Mouse (Mus musculus) intestine, embryonic 15.5 days (tissue): ENCODE measurements at regions not wholly inside any gene's neighbourhood (a gene's known extent, or its start where the extent isn't known, plus 50 kb on each side); places are given as distances from the start of the nearest gene placed in this dataset.
A peak's percentile ranks its signal among the peaks of the same experiment; 100 is the strongest.

Source experiments
- ATAC-seq: fragments of 200-750 bp; cut with Nextera tagmentation; 2 replicates; pipeline ENCODE4 v1.8.0; 2017; ENCODE audit warnings: moderate TSS enrichment, moderate library complexity
- H3K27ac ChIP-seq: fragments of 300-500 bp; sonication (generic); 2 replicates; pipeline ENCODE4 v1.5.1; 2015; ENCODE audit warnings: mild to moderate bottlenecking, inconsistent platforms
- H3K27me3 ChIP-seq: fragments of 300-500 bp; sonication (generic); replicated peaks from 2 replicates; pipeline ENCODE4 v1.6.1; 2015; ENCODE audit warnings: inconsistent platforms
- H3K36me3 ChIP-seq: fragments of 300-500 bp; sonication (generic); 2 replicates; pipeline ENCODE4 v1.6.1; 2015; ENCODE audit warnings: inconsistent platforms
- H3K4me1 ChIP-seq: fragments of 300-500 bp; sonication (generic); replicated peaks from 2 replicates; pipeline ENCODE4 v1.6.1; 2015; ENCODE audit warnings: inconsistent platforms
- H3K4me2 ChIP-seq: fragments of 300-500 bp; sonication (generic); replicated peaks from 2 replicates; pipeline ENCODE4 v1.6.1; 2015; ENCODE audit warnings: mild to moderate bottlenecking, inconsistent platforms
- H3K4me3 ChIP-seq: fragments of 300-500 bp; sonication (generic); replicated peaks from 2 replicates; pipeline ENCODE4 v1.5.1; 2015; ENCODE audit warnings: inconsistent platforms
- H3K9ac ChIP-seq: fragments of 300-500 bp; sonication (generic); 2 replicates; pipeline ENCODE4 v1.6.1; 2015; ENCODE audit warnings: inconsistent platforms
- H3K9me3 ChIP-seq: fragments of 300-500 bp; sonication (generic); 2 replicates; pipeline ENCODE4 v1.6.1; 2016; ENCODE audit warnings: inconsistent platforms
- WGBS: fragments of 180-500 bp; shearing (Covaris S2); methylation state at CpG from one replicate; pipeline ENCODE4 v1.1.7; 2015; 5-methylcytosine and 5-hydroxymethylcytosine counted together

DNA sequence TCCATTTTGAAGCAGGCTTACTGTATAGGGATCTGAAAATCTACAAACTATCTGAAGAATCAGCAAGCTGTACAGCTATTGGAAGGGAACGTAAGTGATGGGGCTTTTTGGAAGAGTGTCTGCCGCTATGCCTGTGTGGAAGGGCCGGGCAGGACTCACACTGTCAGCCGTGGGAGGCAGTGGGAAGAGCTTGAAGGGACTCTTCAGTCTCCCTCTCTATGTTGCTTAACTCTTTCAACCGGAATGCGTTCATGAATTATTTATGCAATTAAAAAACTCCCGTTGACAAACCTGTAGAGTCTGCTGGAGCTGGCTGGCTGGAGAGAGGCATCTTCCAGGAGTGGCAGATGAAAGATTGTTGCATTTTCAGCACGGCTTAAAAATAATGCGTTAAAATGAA, 243.4 kb downstream of the Foxo1 start:
- WGBS = 74% methylated on average over 9 of the region's 9 CpGs
- no peaks in the 10 kb centered on the region for H3K27me3 ChIP-seq
- 0 out of 2 replicates have a peak, but pooled peaks cover 3% of the 10 kb centered on the region for H3K4me1 ChIP-seq
- H3K4me2 ChIP-seq = no peak overlapping the region
- H3K4me3 ChIP-seq = no peak overlapping the region
- 0 out of 2 replicates have a peak overlapping the region, but pooled peaks have one; percentile 0 for H3K27ac ChIP-seq
- H3K9me3 ChIP-seq = no peaks in the 10 kb centered on the region
- ATAC-seq = 0 out of 2 replicates have a peak, but pooled peaks have one; percentile 1
- H3K36me3 ChIP-seq = no peaks in the 10 kb centered on the region
- no peak overlapping the region for H3K9ac ChIP-seq

DNA sequence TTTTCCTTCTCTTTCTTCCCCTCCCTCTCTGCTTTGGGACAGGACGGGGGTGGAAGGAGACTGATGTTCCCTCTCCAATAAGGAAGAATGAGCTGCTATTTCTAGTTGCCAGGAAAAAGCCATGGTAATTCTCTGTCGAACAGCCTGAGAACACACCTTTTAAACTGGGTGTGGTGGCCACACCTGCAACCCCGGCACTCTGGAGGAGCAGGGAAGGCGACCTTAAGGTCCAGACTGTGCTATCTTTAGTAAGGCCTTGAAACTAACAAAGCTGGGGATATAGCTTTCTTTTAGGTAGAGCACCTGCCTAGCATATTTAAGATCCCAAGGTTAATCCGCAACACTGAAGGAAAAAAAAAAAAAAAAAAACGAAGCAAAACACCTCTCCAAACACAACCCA, 242.7 kb downstream of the Foxo1 start:
- H3K9ac ChIP-seq = no peak overlapping the region
- H3K4me2 ChIP-seq = peak overlapping the region; percentile 30
- H3K27ac ChIP-seq = peak overlapping the region; percentile 18; the same call in 1 of the 2 replicates
- 51% methylated on average over 6 of the region's 6 CpGs for WGBS
- no peaks in the 10 kb centered on the region for H3K9me3 ChIP-seq
- no peak overlapping the region for H3K4me3 ChIP-seq
- no peaks in the 10 kb centered on the region for H3K27me3 ChIP-seq
- no peaks in the 10 kb centered on the region for H3K36me3 ChIP-seq
- peak; percentile 94 for ATAC-seq
- 0 out of 2 replicates have a peak, but pooled peaks cover 3% of the 10 kb centered on the region for H3K4me1 ChIP-seq

GRCm38 (mm10) chr3:52510088-52510765, 242.1 kb downstream of the Foxo1 start:
- 55% methylated on average over 12 of the region's 12 CpGs for WGBS
- H3K9ac ChIP-seq = no peak overlapping the region
- peak overlapping the region; percentile 30 for H3K4me2 ChIP-seq
- no peaks in the 10 kb centered on the region for H3K36me3 ChIP-seq
- no peak overlapping the region for H3K4me3 ChIP-seq
- H3K9me3 ChIP-seq = no peaks in the 10 kb centered on the region
- H3K4me1 ChIP-seq = 0 out of 2 replicates have a peak, but pooled peaks cover 3% of the 10 kb centered on the region
- peak overlapping the region; percentile 18; the same call in 1 of the 2 replicates for H3K27ac ChIP-seq
- no peaks in the 10 kb centered on the region for H3K27me3 ChIP-seq
- ATAC-seq = peak; percentile 86

DNA sequence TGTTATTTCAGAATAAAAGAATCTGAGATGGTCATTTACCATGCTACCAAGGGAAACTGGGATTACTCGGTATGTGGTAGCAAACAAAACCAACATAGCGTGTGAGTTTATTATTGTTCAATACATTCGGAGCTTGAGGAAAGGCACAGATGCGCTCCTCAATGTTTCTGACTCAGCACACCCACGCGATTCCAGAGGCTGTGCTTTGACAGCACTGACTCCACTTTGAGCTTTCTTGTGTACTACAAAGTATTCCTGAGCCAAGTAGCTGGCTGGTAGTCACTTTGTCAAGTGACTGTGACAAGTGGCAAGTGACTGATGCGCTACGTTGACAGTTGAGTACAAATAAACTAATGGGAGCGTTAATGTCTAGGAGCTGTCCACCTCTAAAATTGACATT, 235.8 kb downstream of the Foxo1 start:
- Histone ChIP-seq H3K4me3 (no peak overlapping the region), H3K36me3 (no peaks in the 10 kb centered on the region), H3K4me2 (no peak overlapping the region), H3K9ac (no peak overlapping the region), H3K27ac (no peak overlapping the region), H3K4me1 (no peaks in the 10 kb centered on the region), H3K27me3 (no peaks in the 10 kb centered on the region), H3K9me3 (no peaks in the 10 kb centered on the region)
- ATAC-seq = no peak
- 84% methylated on average over 9 of the region's 9 CpGs for WGBS

GRCm38 (mm10) chr3:52502223-52502622, 234.1 kb downstream of the Foxo1 start:
- peak; percentile 92 for ATAC-seq

GRCm38 (mm10) chr3:52501614-52502013, 233.5 kb downstream of the Foxo1 start:
- Histone ChIP-seq H3K9ac (no peak overlapping the region), H3K4me2 (no peak overlapping the region), H3K4me3 (no peak overlapping the region), H3K9me3 (no peaks in the 10 kb centered on the region), H3K27me3 (no peaks in the 10 kb centered on the region), H3K36me3 (no peaks in the 10 kb centered on the region), H3K27ac (no peak overlapping the region), H3K4me1 (no peaks in the 10 kb centered on the region; the same call in 1 of the 2 replicates)
- ATAC-seq = no peak
- 83% methylated on average over 8 of the region's 8 CpGs for WGBS

More at GRCm38 (mm10) chr3:52502223-52502622, 234.1 kb downstream of the Foxo1 start:
- no peaks in the 10 kb centered on the region for H3K36me3 ChIP-seq
- H3K27me3 ChIP-seq = no peaks in the 10 kb centered on the region
- no peak overlapping the region for H3K4me3 ChIP-seq
- WGBS = 19% methylated on average over 7 of the region's 7 CpGs
- H3K9ac ChIP-seq = no peak overlapping the region
- no peaks in the 10 kb centered on the region for H3K9me3 ChIP-seq
- H3K4me1 ChIP-seq = no peaks in the 10 kb centered on the region
- 0 out of 2 replicates have a peak overlapping the region, but pooled peaks have one; percentile 11 for H3K27ac ChIP-seq
- H3K4me2 ChIP-seq = no peak overlapping the region

DNA sequence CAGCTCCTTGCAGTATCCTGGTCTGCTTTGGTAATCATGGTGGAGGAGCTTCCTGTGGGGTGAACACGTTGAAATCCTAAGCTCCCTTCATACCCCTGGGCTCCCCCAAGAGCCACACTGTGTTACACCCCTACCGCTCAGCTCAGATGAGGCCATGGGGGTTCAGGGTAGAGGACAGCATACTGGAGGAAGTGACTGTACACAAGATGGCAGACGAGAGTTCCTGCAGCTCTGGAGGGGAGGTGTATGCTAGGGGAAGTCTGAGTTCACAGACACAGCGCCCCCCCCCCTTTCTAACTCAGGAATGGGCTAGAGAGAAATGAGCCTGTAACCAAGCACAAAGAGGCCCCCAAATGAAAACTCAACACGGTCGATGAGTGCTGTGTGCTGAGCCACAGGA, 231.9 kb downstream of the Foxo1 start:
- H3K36me3 ChIP-seq = no peaks in the 10 kb centered on the region
- H3K9me3 ChIP-seq = no peaks in the 10 kb centered on the region
- H3K4me1 ChIP-seq = no peaks in the 10 kb centered on the region; the same call in 1 of the 2 replicates
- H3K4me2 ChIP-seq = no peak overlapping the region
- ATAC-seq = no peak
- H3K27ac ChIP-seq = no peak overlapping the region
- WGBS = 81% methylated on average over 6 of the region's 6 CpGs
- H3K9ac ChIP-seq = no peak overlapping the region
- H3K4me3 ChIP-seq = no peak overlapping the region
- H3K27me3 ChIP-seq = no peaks in the 10 kb centered on the region

- no peak for ATAC-seq
- H3K27ac ChIP-seq = no peak overlapping the region
- no peaks in the 10 kb centered on the region; the same call in 1 of the 2 replicates for H3K4me1 ChIP-seq
- H3K27me3 ChIP-seq = no peaks in the 10 kb centered on the region
- no peaks in the 10 kb centered on the region for H3K9me3 ChIP-seq
- H3K4me2 ChIP-seq = no peak overlapping the region
- no peak overlapping the region for H3K4me3 ChIP-seq
- WGBS = 81% methylated on average over 1 of the region's 1 CpGs
- no peak overlapping the region for H3K9ac ChIP-seq
- H3K36me3 ChIP-seq = no peaks in the 10 kb centered on the region
Measured at GRCm38 (mm10) chr3:52499581-52499980, 231.4 kb downstream of the Foxo1 start.

- 90% methylated on average over 15 of the region's 15 CpGs for WGBS
- Histone ChIP-seq H3K27ac (no peak overlapping the region), H3K4me1 (no peaks in the 10 kb centered on the region; the same call in 1 of the 2 replicates), H3K27me3 (no peaks in the 10 kb centered on the region), H3K4me3 (no peak overlapping the region), H3K9me3 (no peaks in the 10 kb centered on the region), H3K9ac (no peak overlapping the region), H3K4me2 (no peak overlapping the region), H3K36me3 (no peaks in the 10 kb centered on the region)
- ATAC-seq = no peak
Measured at GRCm38 (mm10) chr3:52498506-52499228, 230.5 kb downstream of the Foxo1 start.

DNA sequence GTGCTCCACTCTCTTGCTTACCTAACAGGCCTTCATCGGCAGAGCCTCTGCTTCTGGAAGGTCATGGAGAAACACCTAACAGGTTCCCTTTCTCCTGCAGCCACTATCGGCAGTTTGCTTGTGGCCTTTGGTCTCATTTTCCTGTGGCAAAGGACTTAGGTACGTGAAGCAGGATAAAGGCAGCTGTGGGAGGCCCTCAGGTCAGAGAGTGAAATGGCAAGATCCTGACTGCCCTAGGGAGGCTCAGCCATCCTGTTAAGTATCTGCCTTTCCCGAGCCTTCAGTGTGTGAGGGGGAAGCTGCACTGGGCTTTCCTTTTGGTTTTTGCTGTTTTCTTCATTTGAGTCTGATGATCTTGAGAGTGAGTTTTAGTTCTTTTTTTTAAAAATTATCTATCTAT, 228.8 kb downstream of the Foxo1 start:
- Histone ChIP-seq H3K4me2 (no peak overlapping the region), H3K27ac (no peak overlapping the region), H3K9ac (no peak overlapping the region), H3K27me3 (no peaks in the 10 kb centered on the region), H3K4me1 (no peaks in the 10 kb centered on the region; the same call in 1 of the 2 replicates), H3K36me3 (no peaks in the 10 kb centered on the region), H3K9me3 (no peaks in the 10 kb centered on the region), H3K4me3 (no peak overlapping the region)
- WGBS = 64% methylated on average over 4 of the region's 4 CpGs
- ATAC-seq = peak; percentile 60

DNA sequence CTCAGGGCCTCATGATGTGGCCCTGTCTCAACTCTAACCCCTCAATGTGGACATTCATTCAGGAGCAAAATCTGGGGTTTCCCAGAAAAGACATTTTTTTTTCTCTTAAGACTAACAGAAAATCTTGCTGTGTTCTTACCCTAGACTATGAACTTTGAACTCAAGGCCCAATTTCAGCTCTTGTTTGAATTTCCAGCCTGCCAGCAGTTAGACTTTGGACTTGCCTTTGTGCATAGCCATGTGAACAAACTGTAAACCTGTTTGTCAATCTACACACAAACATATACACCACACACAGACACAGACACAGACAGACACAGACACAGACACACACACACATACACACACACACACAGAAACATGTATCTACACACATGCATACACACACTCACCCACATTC, 227.3 kb downstream of the Foxo1 start:
- no peak overlapping the region for H3K4me3 ChIP-seq
- H3K9me3 ChIP-seq = no peaks in the 10 kb centered on the region
- no peak overlapping the region for H3K27ac ChIP-seq
- no peak overlapping the region for H3K9ac ChIP-seq
- H3K4me2 ChIP-seq = no peak overlapping the region
- H3K27me3 ChIP-seq = no peaks in the 10 kb centered on the region
- no peaks in the 10 kb centered on the region; the same call in 1 of the 2 replicates for H3K4me1 ChIP-seq
- ATAC-seq = peak; percentile 55
- H3K36me3 ChIP-seq = no peaks in the 10 kb centered on the region

DNA sequence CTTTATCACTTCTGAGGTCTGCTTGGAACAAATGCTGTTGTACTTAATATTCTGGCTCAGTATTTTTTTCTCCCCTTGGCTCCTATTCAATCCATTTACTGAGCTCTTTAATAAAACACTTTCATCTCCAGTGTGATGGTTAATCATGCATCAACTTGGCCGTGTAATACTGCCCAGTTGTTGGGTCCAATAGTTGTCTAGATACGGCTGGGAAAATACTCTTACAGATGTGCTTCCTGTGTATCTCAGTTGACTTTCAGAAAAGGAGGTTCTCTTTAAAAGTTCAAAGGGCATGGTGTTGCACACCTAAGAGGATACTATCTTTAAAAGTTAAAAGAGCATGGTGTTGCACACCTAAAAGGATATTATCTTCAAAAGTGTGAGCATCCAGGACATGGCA, 226.8 kb downstream of the Foxo1 start:
- no peak overlapping the region for H3K9ac ChIP-seq
- no peaks in the 10 kb centered on the region; the same call in 1 of the 2 replicates for H3K4me1 ChIP-seq
- 69% methylated on average over 2 of the region's 2 CpGs for WGBS
- no peak overlapping the region for H3K27ac ChIP-seq
- no peak overlapping the region for H3K4me2 ChIP-seq
- peak; percentile 8; the same call in 1 of the 2 replicates for ATAC-seq
- H3K36me3 ChIP-seq = no peaks in the 10 kb centered on the region
- H3K4me3 ChIP-seq = no peak overlapping the region
- no peaks in the 10 kb centered on the region for H3K27me3 ChIP-seq
- H3K9me3 ChIP-seq = no peaks in the 10 kb centered on the region
